Mouse (Mus musculus) adrenal gland, postnatal 14 days (tissue): Measurements from ENCODE around the gene Aspscr1. TPM values are rescaled to one million over a fixed set of nuclear protein-coding genes. Genes with fewer than 3 reads are reported as not detected.
"Not testable (repeated sequence)": the region's sequence is repeated elsewhere in the genome, so short reads cannot be mapped to it uniquely, and the experiment has no call there.

Source experiments
- DNase-seq: peaks from one replicate; pipeline ENCODE4 v3.0.0; 2021; ENCODE audit warnings: mixed read lengths
- total RNA-seq: library from RNA; stranded (reverse); gene quantifications from 2 replicates; pipeline ENCODE4 v1.2.3, GENCODE M21; 2021

Aspscr1 gene
- total RNA-seq, 1 experiment from 2014 or later: 69.4 TPM

GRCm38 (mm10) chr11:120641869-120642268, 30.9 kb upstream of the Aspscr1 start:
- no peak for DNase-seq

- no peak for DNase-seq
Measured at GRCm38 (mm10) chr11:120642939-120643600, 29.7 kb upstream of the Aspscr1 start.

GRCm38 (mm10) chr11:120643601-120643987, 29.2 kb upstream of the Aspscr1 start, which contains the start of gene Pycr1:
Pycr1 (minus strand) TSS chr11:120643769.
- DNase-seq: peak; percentile 95

GRCm38 (mm10) chr11:120647047-120647830, 25.5 kb upstream of the Aspscr1 start:
- DNase-seq: no peak

- DNase-seq: peak; percentile 44
Measured at GRCm38 (mm10) chr11:120648001-120648476, 24.7 kb upstream of the Aspscr1 start, which contains the start of gene Myadml2. Myadml2 (minus strand) TSS chr11:120648158.

GRCm38 (mm10) chr11:120651872-120652271, 20.9 kb upstream of the Aspscr1 start:
- no peak for DNase-seq

GRCm38 (mm10) chr11:120654741-120655140, 18.0 kb upstream of the Aspscr1 start:
- DNase-seq: no peak

- DNase-seq: no peak
Measured at GRCm38 (mm10) chr11:120657301-120657700, 15.5 kb upstream of the Aspscr1 start.

GRCm38 (mm10) chr11:120658876-120659410, 13.8 kb upstream of the Aspscr1 start:
- DNase-seq: peak; percentile 92

GRCm38 (mm10) chr11:120659509-120660300, 13.1 kb upstream of the Aspscr1 start:
- DNase-seq: peak; percentile 34

GRCm38 (mm10) chr11:120660301-120661075, 12.3 kb upstream of the Aspscr1 start:
- peak; percentile 77 for DNase-seq

- DNase-seq: peak; percentile 29
Measured at GRCm38 (mm10) chr11:120661076-120661460, 11.7 kb upstream of the Aspscr1 start, which contains the start of gene Notum. Notum (minus strand) TSS chr11:120661175.

GRCm38 (mm10) chr11:120662759-120663158, 10.0 kb upstream of the Aspscr1 start:
- DNase-seq: no peak

GRCm38 (mm10) chr11:120663714-120664113, 9.1 kb upstream of the Aspscr1 start:
- no peak for DNase-seq

- DNase-seq: no peak
Measured at GRCm38 (mm10) chr11:120665406-120665805, 7.4 kb upstream of the Aspscr1 start.

GRCm38 (mm10) chr11:120666617-120667016, 6.2 kb upstream of the Aspscr1 start:
- DNase-seq: peak; percentile 39

- no peak for DNase-seq
Measured at GRCm38 (mm10) chr11:120673594-120674122, 885 bp downstream of the Aspscr1 start.

GRCm38 (mm10) chr11:120675875-120676274, 3.1 kb downstream of the Aspscr1 start:
- not testable (repeated sequence) for DNase-seq

- peak; percentile 62 for DNase-seq
Measured at GRCm38 (mm10) chr11:120676951-120677350, 4.2 kb downstream of the Aspscr1 start.

GRCm38 (mm10) chr11:120679909-120680308, 7.1 kb downstream of the Aspscr1 start:
- DNase-seq: peak; percentile 54

GRCm38 (mm10) chr11:120682683-120683082, 9.9 kb downstream of the Aspscr1 start:
- no peak for DNase-seq
